Mouse (Mus musculus) embryonic facial prominence, embryonic 10.5 days (tissue): Measurements from ENCODE around the gene A630023A22Rik. TPM values are rescaled to one million over a fixed set of nuclear protein-coding genes. Genes with fewer than 3 reads are reported as not detected.

Experiments
- DNase-seq: peaks from one replicate; pipeline ENCODE4 v3.0.0-alpha.2; 2017; ENCODE audit warnings: low spot score
- H3K27ac ChIP-seq: fragments of 300-500 bp; sonication (generic); replicated peaks from 2 replicates; pipeline ENCODE4 v1.5.1; 2016; ENCODE audit warnings: mild to moderate bottlenecking
- H3K27me3 ChIP-seq: fragments of 300-500 bp; sonication (generic); replicated peaks from 2 replicates; pipeline ENCODE4 v1.6.1; 2016; ENCODE audit warnings: low read depth, mild to moderate bottlenecking; ENCODE audit not compliant: poor library complexity, severe bottlenecking
- H3K36me3 ChIP-seq: fragments of 300-500 bp; sonication (generic); replicated peaks from 2 replicates; pipeline ENCODE4 v1.6.1; 2016; ENCODE audit warnings: mild to moderate bottlenecking, moderate library complexity
- H3K4me1 ChIP-seq: fragments of 300-500 bp; sonication (generic); 2 replicates; pipeline ENCODE4 v1.6.1; 2016
- H3K4me3 ChIP-seq: fragments of 300-500 bp; sonication (generic); 2 replicates; pipeline ENCODE4 v1.5.1; 2016; ENCODE audit warnings: mild to moderate bottlenecking, moderate library complexity
- H3K9me3 ChIP-seq: fragments of 300-500 bp; sonication (generic); 2 replicates; pipeline ENCODE4 v1.6.1; 2016; ENCODE audit warnings: mild to moderate bottlenecking
- WGBS: fragments of 180-500 bp; shearing (Covaris S2); methylation state at CpG from one replicate; pipeline ENCODE4 v1.1.7; 2016; 5-methylcytosine and 5-hydroxymethylcytosine counted together
- polyA plus RNA-seq: library from polyadenylated mRNA; unstranded; fragments of >200 nt; fragmentation: Nextera tagmentation; extraction: Ambion mirVana; gene quantifications from 2 replicates; pipeline ENCODE4 v1.2.1, GENCODE M21; 2016

Gene A630023A22Rik
- polyA plus RNA-seq, 1 experiment from 2014 or later: not detected

DNA sequence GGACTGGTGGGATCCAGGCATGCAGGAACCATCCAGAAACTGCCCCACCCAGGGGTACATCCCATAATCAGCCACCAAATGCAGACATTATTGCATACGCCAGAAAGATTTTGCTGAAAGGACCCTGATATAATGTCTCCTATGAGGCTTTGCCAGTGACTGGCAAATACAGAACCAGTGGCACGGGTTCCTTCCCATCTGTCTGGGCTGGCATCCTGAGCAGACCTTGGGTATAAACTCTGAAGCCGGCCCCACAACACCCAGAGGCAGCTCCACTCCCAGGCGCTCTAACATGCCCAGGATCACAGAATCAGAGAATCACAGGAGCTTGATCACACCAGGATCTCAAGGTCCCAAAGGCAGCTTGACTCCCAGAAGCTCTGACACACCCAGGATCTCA is 11.8 kb upstream of the A630023A22Rik start:
- DNase-seq: no peak
- Histone ChIP-seq H3K27me3 (no peaks in the 10 kb centered on the region), H3K4me1 (no peaks in the 10 kb centered on the region), H3K9me3 (no peaks in the 10 kb centered on the region), H3K27ac (no peak overlapping the region), H3K4me3 (no peak overlapping the region), H3K36me3 (no peaks in the 10 kb centered on the region)
- 79% methylated on average over 4 of the region's 4 CpGs for WGBS

DNA sequence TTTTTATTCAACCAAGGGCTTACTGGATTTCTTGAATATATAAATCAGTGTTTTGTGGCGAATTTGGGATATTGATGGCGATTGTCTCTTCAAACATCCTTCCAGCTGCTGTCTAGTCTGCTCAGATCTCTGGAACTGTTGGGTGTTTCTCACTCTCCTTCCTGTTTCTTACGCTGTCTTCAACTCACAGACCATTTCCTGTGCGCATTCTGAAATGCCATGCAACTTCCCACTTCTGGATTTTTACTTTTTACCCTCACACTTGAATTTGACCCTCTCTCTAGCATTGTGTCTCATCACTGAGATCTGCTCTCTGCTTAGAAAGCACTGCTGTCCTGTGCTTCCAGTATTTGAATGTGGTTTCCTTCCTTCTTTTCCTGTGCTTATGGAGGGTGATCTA is 5.0 kb upstream of the A630023A22Rik start:
- 82% methylated on average over 4 of the region's 4 CpGs for WGBS

DNA sequence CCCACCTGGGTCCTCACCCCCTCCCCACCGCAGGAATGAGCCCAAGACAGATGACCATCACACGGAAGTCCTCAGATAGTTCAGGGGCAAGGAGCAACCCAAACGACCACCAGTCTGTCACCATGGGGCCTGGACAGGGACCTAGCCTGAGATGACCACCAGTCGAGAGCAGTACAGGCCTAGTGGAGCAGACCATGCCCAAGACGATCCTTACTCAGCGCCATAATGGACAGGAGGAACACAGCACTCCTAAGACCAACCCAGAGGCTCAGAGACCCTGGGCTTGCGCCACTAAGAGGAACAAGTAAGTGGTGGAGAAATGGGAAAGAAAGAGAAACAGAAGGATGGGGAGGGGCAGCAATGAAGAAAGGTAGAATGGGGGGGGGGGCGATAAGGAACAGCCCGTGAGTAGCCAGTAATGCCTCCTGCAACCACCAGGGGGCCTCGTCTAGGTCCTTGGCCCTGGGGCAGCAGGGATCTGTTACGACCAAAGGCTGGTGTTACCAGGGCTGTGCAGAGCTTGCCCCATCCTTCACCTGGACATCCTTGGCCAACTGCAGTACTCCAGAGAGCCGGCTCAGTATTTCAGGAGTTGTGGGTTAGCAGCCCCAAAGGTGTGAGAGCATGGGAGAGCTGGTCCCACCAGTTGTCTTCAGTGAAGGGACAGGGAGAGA is 4.0 kb upstream of the A630023A22Rik start:
- no peak overlapping the region for H3K4me3 ChIP-seq
- no peaks in the 10 kb centered on the region for H3K36me3 ChIP-seq
- H3K27ac ChIP-seq: no peak overlapping the region
- H3K9me3 ChIP-seq: no peaks in the 10 kb centered on the region
- H3K4me1 ChIP-seq: no peaks in the 10 kb centered on the region
- WGBS: 60% methylated on average over 11 of the region's 12 CpGs
- no peaks in the 10 kb centered on the region for H3K27me3 ChIP-seq
- DNase-seq: peak; percentile 46

More for the DNA sequence above, 5.0 kb upstream of the A630023A22Rik start:
- H3K4me1 ChIP-seq: no peaks in the 10 kb centered on the region
- H3K4me3 ChIP-seq: no peak overlapping the region
- H3K27me3 ChIP-seq: no peaks in the 10 kb centered on the region
- H3K9me3 ChIP-seq: no peaks in the 10 kb centered on the region
- H3K27ac ChIP-seq: no peak overlapping the region
- DNase-seq: no peak
- H3K36me3 ChIP-seq: no peaks in the 10 kb centered on the region

DNA sequence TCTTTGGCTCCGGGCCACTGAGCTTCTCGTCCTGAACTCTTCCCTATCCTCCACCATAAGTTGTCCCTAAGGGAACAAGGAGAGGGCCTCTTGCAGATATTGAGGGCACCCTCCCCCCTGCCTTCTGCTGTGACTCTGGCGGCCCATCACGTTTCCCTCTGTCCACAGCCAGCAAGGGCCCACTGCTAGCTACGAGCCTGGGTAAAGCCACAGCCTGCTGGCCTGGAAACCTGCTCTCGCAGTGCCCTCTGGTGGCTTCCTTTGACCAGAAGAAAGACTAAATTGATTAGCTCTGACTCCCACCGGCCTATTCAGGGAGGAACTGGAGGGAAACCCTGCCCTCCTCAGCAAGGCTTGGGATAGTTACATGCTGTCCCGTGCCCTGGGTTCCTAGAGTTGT is 2.3 kb upstream of the A630023A22Rik start:
- H3K9me3 ChIP-seq: no peaks in the 10 kb centered on the region
- H3K4me3 ChIP-seq: no peak overlapping the region
- H3K27ac ChIP-seq: no peak overlapping the region
- H3K4me1 ChIP-seq: no peaks in the 10 kb centered on the region
- H3K27me3 ChIP-seq: no peaks in the 10 kb centered on the region
- 27% methylated on average over 8 of the region's 8 CpGs for WGBS
- H3K36me3 ChIP-seq: no peaks in the 10 kb centered on the region
- peak; percentile 66 for DNase-seq

DNA sequence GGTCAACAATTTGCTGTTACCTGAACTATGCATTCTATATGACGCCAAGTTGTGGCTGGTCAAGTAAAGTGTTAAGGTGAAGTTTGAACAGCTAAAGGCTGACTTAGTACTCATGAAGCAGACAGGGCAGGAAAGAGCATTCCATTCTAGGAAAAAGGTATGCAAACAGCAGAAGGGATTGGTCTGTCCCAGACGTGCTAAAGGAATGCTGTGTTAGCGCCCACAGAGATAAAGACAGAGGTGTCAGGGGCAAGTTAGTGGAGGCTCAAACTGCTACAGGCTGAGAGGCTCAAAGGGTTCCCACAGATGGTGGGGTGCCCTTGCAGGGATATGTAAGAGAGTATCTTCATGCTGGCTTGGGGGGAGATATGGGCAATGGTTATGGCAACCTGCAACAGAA is 1.3 kb upstream of the A630023A22Rik start:
- Histone ChIP-seq H3K36me3 (no peaks in the 10 kb centered on the region), H3K4me1 (no peaks in the 10 kb centered on the region), H3K4me3 (no peak overlapping the region), H3K27me3 (no peaks in the 10 kb centered on the region), H3K27ac (no peak overlapping the region), H3K9me3 (no peaks in the 10 kb centered on the region)
- WGBS: 81% methylated on average over 3 of the region's 3 CpGs
- no peak for DNase-seq

DNA sequence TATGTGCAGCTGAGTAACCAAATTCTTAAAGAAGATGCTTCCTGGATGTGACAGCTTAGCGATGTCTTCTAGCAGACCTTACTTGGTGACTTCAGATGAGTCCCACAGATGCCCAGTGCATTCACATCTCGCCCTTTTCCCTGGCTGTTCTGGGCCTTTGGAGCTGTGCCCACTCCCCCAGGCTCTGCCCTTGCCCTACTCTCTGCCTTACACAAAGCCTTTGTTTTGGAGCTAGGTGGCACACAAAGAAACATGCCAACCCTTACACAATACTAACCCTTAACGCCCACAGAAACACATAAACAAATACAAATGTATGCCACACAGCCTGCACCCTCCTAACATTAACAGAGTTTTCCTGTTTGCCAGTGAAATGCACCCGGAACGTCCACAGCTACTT is 6.4 kb downstream of the A630023A22Rik start:
- Histone ChIP-seq H3K27me3 (no peaks in the 10 kb centered on the region), H3K4me1 (no peaks in the 10 kb centered on the region), H3K36me3 (no peaks in the 10 kb centered on the region), H3K4me3 (no peak overlapping the region), H3K9me3 (no peaks in the 10 kb centered on the region), H3K27ac (no peak overlapping the region)
- DNase-seq: no peak
- WGBS: 83% methylated on average over 5 of the region's 5 CpGs

DNA sequence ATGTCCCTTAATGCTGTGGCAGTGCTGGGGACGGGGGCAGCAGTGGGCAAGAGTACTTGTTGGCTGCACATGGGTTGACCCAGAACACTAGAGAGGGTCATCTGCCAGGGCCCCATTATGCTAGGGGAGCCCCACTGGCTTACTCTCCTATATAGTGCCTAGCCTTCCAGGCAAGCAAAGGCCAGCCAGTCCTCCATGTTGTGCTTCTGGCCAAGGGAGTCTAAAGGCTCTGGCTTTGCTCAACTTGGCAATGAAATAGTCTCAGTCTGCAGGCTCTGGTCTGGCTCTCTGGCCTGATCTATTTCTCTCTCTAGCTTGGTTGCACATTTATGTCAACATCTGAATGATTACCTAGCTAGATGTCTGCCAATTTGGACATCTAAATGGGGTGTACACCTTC is 9.7 kb downstream of the A630023A22Rik start:
- no peak overlapping the region for H3K4me3 ChIP-seq
- WGBS: 78% methylated on average over 1 of the region's 1 CpGs

DNA sequence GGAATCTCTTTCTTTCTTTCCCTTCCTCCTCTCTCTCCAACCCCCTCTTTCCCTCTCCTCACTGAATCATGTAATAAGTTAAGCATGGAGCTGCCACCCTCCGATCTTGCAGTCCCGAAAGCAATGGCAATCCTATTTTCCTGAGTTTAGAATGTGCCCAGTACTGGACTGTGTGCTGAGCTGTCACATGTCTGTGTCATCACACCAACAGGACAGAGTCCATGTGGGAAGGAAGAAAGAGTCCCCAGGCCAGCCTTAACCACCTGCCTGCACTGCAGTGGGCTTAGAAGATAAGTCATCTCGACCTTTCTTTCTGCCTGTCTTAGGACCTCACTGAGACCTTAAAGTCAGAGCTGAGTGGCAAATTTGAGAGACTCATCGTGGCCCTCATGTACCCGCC is 11.1 kb downstream of the A630023A22Rik start:
- Histone ChIP-seq H3K4me1 (no peaks in the 10 kb centered on the region), H3K36me3 (no peaks in the 10 kb centered on the region), H3K27ac (no peak overlapping the region), H3K27me3 (no peaks in the 10 kb centered on the region; the same call in 1 of the 2 replicates), H3K9me3 (no peaks in the 10 kb centered on the region), H3K4me3 (no peak overlapping the region)
- no peak for DNase-seq
- 92% methylated on average over 5 of the region's 5 CpGs for WGBS

More for the DNA sequence above, 9.7 kb downstream of the A630023A22Rik start:
- no peak overlapping the region for H3K27ac ChIP-seq
- no peaks in the 10 kb centered on the region for H3K27me3 ChIP-seq
- H3K9me3 ChIP-seq: no peaks in the 10 kb centered on the region
- no peaks in the 10 kb centered on the region for H3K4me1 ChIP-seq
- DNase-seq: no peak
- H3K36me3 ChIP-seq: no peaks in the 10 kb centered on the region

DNA sequence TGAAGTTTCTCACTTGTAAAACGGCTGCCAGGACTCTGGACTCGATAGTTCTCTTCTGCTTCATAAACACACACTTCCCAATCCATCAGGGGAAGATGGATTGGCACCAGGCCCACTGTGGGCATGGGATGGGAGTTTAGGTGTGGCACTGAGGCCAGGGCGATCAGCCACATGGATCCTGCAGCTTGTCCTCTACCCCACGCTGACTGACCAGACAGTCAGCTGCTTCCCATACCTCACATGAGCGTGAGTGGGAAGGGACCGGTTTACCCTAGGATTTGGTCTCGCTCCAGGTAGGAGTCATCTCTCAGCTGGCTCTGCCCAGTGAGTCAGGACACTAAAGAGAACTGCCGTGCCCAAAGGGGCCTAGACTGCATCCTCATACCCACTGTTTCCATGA is 12.8 kb downstream of the A630023A22Rik start:
- Histone ChIP-seq H3K4me3 (no peak overlapping the region), H3K27me3 (no peaks in the 10 kb centered on the region; the same call in 1 of the 2 replicates), H3K4me1 (no peaks in the 10 kb centered on the region), H3K36me3 (no peaks in the 10 kb centered on the region), H3K9me3 (no peaks in the 10 kb centered on the region), H3K27ac (no peak overlapping the region)
- no peak for DNase-seq
- 94% methylated on average over 8 of the region's 8 CpGs for WGBS

DNA sequence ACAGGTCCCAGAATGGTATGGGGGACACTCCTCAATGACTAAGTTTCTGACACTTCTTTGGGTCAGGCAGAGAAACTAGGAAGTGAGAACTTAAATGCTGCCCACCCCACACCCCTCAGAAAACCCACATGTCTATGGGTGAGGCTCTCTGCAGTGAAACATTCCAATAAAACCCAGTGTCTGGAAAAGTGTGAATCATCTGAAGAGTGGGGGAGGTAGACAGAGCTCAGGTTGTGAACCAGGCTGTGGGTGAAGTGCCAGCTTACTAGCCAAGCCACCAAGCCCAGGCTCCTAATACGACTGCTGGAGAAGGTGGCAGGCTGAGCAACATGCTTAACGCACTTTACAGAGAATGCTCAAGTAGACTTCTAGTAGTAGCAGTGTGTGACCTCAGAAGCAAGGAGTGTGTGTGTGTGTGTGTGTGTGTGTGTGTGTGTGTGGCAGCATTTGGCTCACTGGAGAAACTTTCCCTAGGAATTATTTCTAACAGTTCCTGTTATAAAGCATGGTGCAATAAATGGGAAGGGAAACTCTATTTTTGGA is 14.6 kb downstream of the A630023A22Rik start:
- DNase-seq: no peak
- H3K27me3 ChIP-seq: no peaks in the 10 kb centered on the region; the same call in 1 of the 2 replicates
- no peak overlapping the region for H3K27ac ChIP-seq
- no peaks in the 10 kb centered on the region for H3K36me3 ChIP-seq
- no peaks in the 10 kb centered on the region for H3K4me1 ChIP-seq
- WGBS: 85% methylated on average over 2 of the region's 2 CpGs
- no peak overlapping the region for H3K4me3 ChIP-seq
- H3K9me3 ChIP-seq: no peaks in the 10 kb centered on the region

DNA sequence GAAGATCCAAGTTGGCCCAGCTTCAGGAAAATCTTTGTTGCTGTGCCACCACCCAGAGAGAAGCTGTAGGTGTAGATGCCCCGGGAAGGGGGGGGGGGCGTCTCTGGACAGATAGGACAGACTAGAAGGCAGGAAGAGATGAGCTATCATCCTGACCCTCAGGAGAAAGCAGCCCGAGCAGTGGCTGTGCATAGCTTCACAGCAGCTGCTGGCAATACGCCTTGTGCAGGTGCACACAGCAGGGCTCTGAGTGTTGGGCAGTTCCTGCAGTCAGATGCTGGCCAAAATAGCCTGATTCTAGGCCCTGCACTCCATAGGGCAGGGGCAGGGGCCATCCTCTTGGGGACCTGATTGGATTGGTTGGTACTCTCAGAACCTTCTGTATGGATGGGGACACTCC is 15.7 kb downstream of the A630023A22Rik start:
- Histone ChIP-seq H3K9me3 (no peaks in the 10 kb centered on the region), H3K27me3 (no peaks in the 10 kb centered on the region; the same call in 1 of the 2 replicates), H3K27ac (no peak overlapping the region), H3K4me1 (no peaks in the 10 kb centered on the region), H3K4me3 (no peak overlapping the region), H3K36me3 (no peaks in the 10 kb centered on the region)
- 68% methylated on average over 4 of the region's 4 CpGs for WGBS
- DNase-seq: no peak

DNA sequence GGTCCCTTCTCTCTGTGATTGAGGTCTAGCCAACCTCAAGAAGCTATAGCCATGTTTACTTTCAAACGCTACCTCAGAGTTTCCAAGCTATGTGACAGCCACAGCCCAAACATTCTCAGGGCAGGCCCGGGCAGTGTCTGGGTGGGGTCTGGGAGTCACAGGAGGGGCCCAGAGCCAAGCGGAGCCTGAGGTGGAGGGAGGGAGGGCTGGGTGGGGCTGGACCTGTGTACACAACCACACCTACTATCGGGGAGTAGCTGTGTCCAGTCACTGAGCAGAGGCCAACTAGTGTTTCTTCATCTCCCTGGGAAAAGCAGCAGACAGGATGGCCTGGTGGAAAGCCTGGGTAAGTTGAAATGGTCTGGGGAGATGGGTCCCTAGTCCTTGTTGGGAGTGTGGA is 16.8 kb downstream of the A630023A22Rik start, which contains the start of gene Anxa8:
Gene Anxa8, plus strand, starts transcription at position 251 of the 400 bp plus-strand sequence.
- 78% methylated on average over 4 of the region's 4 CpGs for WGBS
- H3K4me1 ChIP-seq: no peaks in the 10 kb centered on the region
- no peaks in the 10 kb centered on the region for H3K36me3 ChIP-seq
- no peak within 1 kb of the TSS for H3K27ac ChIP-seq
- H3K27me3 ChIP-seq: no peaks in the 10 kb centered on the region; the same call in 1 of the 2 replicates
- peak; percentile 22 for DNase-seq
- no peak within 1 kb of the TSS for H3K4me3 ChIP-seq
- H3K9me3 ChIP-seq: no peaks in the 10 kb centered on the region

DNA sequence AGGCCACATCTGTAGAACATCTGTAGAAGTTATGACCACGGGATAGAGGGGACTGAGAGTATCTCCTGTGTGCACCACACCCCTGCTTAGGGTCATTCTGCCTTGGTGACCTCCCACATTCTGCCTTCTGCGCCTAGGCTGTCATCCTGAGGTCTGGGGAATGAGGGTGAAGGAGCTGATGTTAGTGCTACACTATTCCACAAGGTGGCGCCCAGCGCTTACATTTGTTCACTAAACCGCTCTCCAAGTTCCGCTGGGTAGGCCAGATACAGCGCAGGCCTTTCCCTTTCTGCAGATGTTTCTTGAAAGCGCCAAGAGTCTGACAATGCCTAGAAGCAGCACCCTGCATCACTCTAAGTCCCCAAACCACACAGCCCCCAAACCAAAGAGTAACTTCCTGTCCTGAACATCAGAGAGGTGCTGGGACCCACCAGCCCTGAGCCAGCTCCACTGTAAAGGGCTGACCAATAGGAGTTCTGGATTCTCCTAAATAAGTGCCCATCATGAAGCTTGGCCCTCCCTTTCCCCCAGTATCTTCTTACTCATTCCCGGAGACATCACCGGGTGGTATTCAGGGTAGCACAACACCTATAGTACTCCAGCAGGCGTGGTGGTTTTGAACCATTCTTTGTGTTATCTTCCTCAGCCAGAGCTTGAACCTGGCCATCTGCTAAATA is 22.1 kb downstream of the A630023A22Rik start:
- Histone ChIP-seq H3K36me3 (no peaks in the 10 kb centered on the region), H3K27ac (no peak overlapping the region), H3K4me3 (0 out of 2 replicates have a peak overlapping the region, but pooled peaks have one; percentile 12), H3K9me3 (no peaks in the 10 kb centered on the region), H3K27me3 (0 out of 2 replicates have a peak, but pooled peaks cover 5% of the 10 kb centered on the region), H3K4me1 (no peaks in the 10 kb centered on the region)
- WGBS: 8% methylated on average over 11 of the region's 11 CpGs
- peak; percentile 82 for DNase-seq
